Mouse (Mus musculus) lung, postnatal 0 days (tissue): ENCODE data around the gene Chrm5. TPM values are rescaled to one million over a fixed set of nuclear protein-coding genes. Genes with fewer than 3 reads are reported as not detected.
A peak's percentile ranks its signal among the peaks of the same experiment; 100 is the strongest.

Source experiments
- ATAC-seq: fragments of 200-750 bp; cut with Nextera tagmentation; 2 replicates; pipeline ENCODE4 v1.8.0; 2017; ENCODE audit warnings: moderate library complexity
- DNase-seq: peaks from one replicate; pipeline ENCODE4 v3.0.0-alpha.2; 2016; ENCODE audit warnings: low spot score
- H3K27ac ChIP-seq: fragments of 300-500 bp; sonication (generic); 2 replicates; pipeline ENCODE4 v1.5.1; 2014; ENCODE audit warnings: antibody characterized with exemption, mild to moderate bottlenecking, low read length, mixed read lengths
- H3K27me3 ChIP-seq: fragments of 300-500 bp; sonication (generic); replicated peaks from 2 replicates; pipeline ENCODE4 v1.6.1; 2014; ENCODE audit warnings: low read length, mixed read lengths; ENCODE audit not compliant: insufficient read depth
- H3K36me3 ChIP-seq: fragments of 300-500 bp; sonication (generic); 2 replicates; pipeline ENCODE4 v1.6.1; 2014; ENCODE audit warnings: low read length, mixed read lengths; ENCODE audit not compliant: insufficient read depth
- H3K4me1 ChIP-seq: fragments of 300-500 bp; sonication (generic); 2 replicates; pipeline ENCODE4 v1.6.1; 2014; ENCODE audit warnings: antibody characterized with exemption, low read depth, low read length, mixed read lengths; ENCODE audit not compliant: insufficient read depth
- H3K4me2 ChIP-seq: fragments of 300-500 bp; sonication (generic); replicated peaks from 2 replicates; pipeline ENCODE4 v1.6.1; 2014; ENCODE audit warnings: low read depth, mild to moderate bottlenecking, low read length, moderate library complexity, mixed read lengths
- H3K4me3 ChIP-seq: fragments of 300-500 bp; sonication (generic); 2 replicates; pipeline ENCODE4 v1.5.1; 2014; ENCODE audit warnings: low read depth, low read length
- H3K9ac ChIP-seq: fragments of 300-500 bp; sonication (generic); replicated peaks from 2 replicates; pipeline ENCODE4 v1.6.1; 2014; ENCODE audit warnings: low read depth, mild to moderate bottlenecking
- H3K9me3 ChIP-seq: fragments of 300-500 bp; sonication (generic); 2 replicates; pipeline ENCODE4 v1.6.1; 2016; ENCODE audit warnings: low read length, mixed read lengths
- CTCF ChIP-seq: IDR thresholded peaks from 2 replicates; pipeline ENCODE4 v1.5.1; 2016; ENCODE audit warnings: antibody characterized with exemption, mild to moderate bottlenecking
- EP300 ChIP-seq: IDR thresholded peaks from 2 replicates; pipeline ENCODE4 v1.6.1; 2016; ENCODE audit warnings: antibody characterized with exemption, mild to moderate bottlenecking, control low read depth
- WGBS: fragments of 180-500 bp; shearing (Covaris S2); extraction: QIAGEN DNeasy Blood & Tissue Kit; methylation state at CpG from one replicate; pipeline ENCODE4 v1.1.7; 2014; 5-methylcytosine and 5-hydroxymethylcytosine counted together
- polyA plus RNA-seq: library from polyadenylated mRNA; unstranded; fragments of >200 nt; fragmentation: Nextera tagmentation; extraction: Ambion mirVana; gene quantifications from 2 replicates; pipeline ENCODE4 v1.2.1, GENCODE M21; 2015

Gene Chrm5
- polyA plus RNA-seq, 1 experiment from 2014 or later = not detected

DNA sequence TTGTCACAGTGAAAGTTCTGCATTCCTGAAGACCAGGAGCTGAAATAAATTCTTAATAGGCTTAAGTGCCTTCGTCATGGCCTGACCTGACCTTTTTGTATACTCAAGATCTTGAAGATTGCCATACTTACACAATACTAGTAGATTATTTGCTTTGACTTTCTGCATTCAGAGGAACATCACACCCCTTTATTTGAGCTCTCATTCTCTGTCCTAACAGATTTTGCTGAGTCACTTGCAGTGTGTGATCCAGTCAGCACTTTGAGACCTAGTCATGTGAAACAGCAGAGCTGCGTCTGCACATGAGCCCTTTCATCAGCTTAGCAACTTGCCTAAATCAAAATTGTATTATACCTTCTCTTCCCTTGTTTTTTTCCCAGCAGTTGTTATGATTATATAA is 47.2 kb downstream of the Chrm5 start:
- H3K9me3 ChIP-seq = no peaks in the 10 kb centered on the region
- no peak overlapping the region for H3K9ac ChIP-seq
- DNase-seq = peak; percentile 72
- no peaks in the 10 kb centered on the region for H3K4me1 ChIP-seq
- peak; percentile 64 for ATAC-seq
- H3K4me2 ChIP-seq = no peak overlapping the region
- WGBS = 54% methylated on average over 2 of the region's 2 CpGs
- no peaks in the 10 kb centered on the region for H3K36me3 ChIP-seq
- no peak overlapping the region for H3K4me3 ChIP-seq
- 0 out of 2 replicates have a peak, but pooled peaks have one; percentile 42 for TF ChIP-seq EP300
- TF ChIP-seq CTCF = no peak
- no peaks in the 10 kb centered on the region for H3K27me3 ChIP-seq
- no peak overlapping the region for H3K27ac ChIP-seq

DNA sequence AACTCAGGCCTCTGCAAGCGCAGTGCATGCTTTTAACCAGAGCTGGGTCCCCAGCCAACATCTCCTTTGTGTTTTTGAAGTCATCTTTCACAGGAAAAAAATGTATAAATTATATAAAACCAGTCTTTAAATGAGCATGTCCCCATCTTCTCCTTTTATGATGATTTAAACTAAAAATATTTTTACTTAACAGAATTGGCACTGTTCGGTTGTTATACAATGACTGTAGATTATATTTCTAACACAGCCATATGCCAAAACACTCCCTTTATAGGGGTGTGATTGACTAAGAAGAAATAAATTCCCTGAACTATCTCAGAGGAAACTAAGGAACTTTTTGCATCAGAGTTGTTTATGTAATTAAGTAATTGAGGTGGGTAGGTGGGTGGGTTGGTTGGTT is 48.0 kb downstream of the Chrm5 start:
- Histone ChIP-seq H3K9me3 (no peaks in the 10 kb centered on the region), H3K27me3 (no peaks in the 10 kb centered on the region), H3K4me2 (no peak overlapping the region), H3K27ac (no peak overlapping the region), H3K9ac (no peak overlapping the region), H3K36me3 (no peaks in the 10 kb centered on the region), H3K4me3 (no peak overlapping the region), H3K4me1 (no peaks in the 10 kb centered on the region)
- DNase-seq = no peak
- ATAC-seq = no peak
- TF ChIP-seq CTCF = no peak
- TF ChIP-seq EP300 = no peak
- WGBS = 81% methylated on average over 2 of the region's 2 CpGs

DNA sequence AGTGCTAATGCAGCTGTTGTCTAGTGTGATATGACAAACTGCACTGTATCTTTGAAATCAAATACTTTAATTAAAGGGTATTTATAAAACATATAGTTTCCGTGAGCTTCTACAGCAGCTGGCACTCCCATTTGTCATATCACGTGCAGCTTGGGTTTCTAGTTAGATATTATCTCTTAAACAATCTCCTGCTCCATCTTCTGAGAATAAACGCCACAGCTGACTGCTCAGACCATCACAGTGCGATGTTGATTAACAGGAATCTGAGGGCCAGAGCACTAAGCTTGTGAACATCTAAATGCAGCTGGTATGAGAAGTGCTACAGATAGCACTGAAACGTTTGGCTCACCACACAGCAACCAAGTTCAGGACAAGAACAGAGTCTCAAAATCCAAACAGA is 50.2 kb downstream of the Chrm5 start:
- Histone ChIP-seq H3K9me3 (no peaks in the 10 kb centered on the region), H3K36me3 (no peaks in the 10 kb centered on the region), H3K4me2 (no peak overlapping the region), H3K4me1 (no peaks in the 10 kb centered on the region), H3K27me3 (no peaks in the 10 kb centered on the region), H3K9ac (no peak overlapping the region), H3K4me3 (no peak overlapping the region), H3K27ac (no peak overlapping the region)
- no peak for TF ChIP-seq CTCF
- TF ChIP-seq EP300 = no peak
- no peak for ATAC-seq
- 32% methylated on average over 5 of the region's 5 CpGs for WGBS
- no peak for DNase-seq

DNA sequence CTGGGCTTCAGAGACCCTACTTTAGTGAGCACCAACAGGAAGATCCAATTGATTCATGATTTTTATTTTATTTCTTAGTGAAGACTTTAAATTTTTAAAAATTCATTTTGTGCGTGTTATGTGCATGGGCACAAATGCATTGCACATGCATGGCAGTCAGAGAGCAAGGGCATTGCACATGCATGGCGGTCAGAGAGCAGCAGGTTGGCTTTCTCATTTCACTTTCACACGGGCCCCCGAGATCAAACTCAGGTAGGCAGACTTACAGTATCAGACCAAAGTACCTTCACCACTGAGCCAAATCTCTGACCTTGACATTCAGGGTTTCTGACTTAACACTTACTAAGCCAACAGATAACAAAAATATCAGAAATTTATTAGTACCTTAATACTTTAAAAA is 50.9 kb downstream of the Chrm5 start:
- DNase-seq = no peak
- Histone ChIP-seq H3K4me3 (no peak overlapping the region), H3K9me3 (no peaks in the 10 kb centered on the region), H3K27ac (no peak overlapping the region), H3K9ac (no peak overlapping the region), H3K4me2 (no peak overlapping the region), H3K36me3 (no peaks in the 10 kb centered on the region), H3K4me1 (no peaks in the 10 kb centered on the region), H3K27me3 (no peaks in the 10 kb centered on the region)
- 81% methylated on average over 4 of the region's 4 CpGs for WGBS
- TF ChIP-seq CTCF (no peak), EP300 (no peak)
- no peak for ATAC-seq

Other genes starting within 250 kb of the Chrm5 start
- 11.0 and 11.9 TPM in 2 replicates for gene Lpcat4, start 241.3 kb downstream of the Chrm5 start, polyA plus RNA-seq
- 0.02 TPM in 1 of 2 replicates, not detected in the other for gene Nutm1, start 221.5 kb downstream of the Chrm5 start, polyA plus RNA-seq
- 116 and 120 TPM in 2 replicates for gene Nop10, start 218.8 kb downstream of the Chrm5 start, polyA plus RNA-seq
- 9.0 and 9.7 TPM in 2 replicates for gene Slc12a6, start 214.9 kb downstream of the Chrm5 start, polyA plus RNA-seq
- not detected in 2 replicates for gene Gm21985, start 214.5 kb downstream of the Chrm5 start, polyA plus RNA-seq
- gene Emc4, start 112.7 kb downstream of the Chrm5 start, polyA plus RNA-seq = 120 and 138 TPM in 2 replicates
- gene Katnbl1, start 101.6 kb downstream of the Chrm5 start, polyA plus RNA-seq = 22.3 and 24.4 TPM in 2 replicates
- gene Emc7, start 25.8 kb downstream of the Chrm5 start, polyA plus RNA-seq = 29.0 and 31.6 TPM in 2 replicates
- gene Aven, start 12.2 kb upstream of the Chrm5 start, polyA plus RNA-seq = 2.4 and 3.0 TPM in 2 replicates